Mouse (Mus musculus) kidney, adult 2 months (tissue): ENCODE measurements around the gene Psg16. TPM values are rescaled to one million over a fixed set of nuclear protein-coding genes. Genes with fewer than 3 reads are reported as not detected.
A peak's percentile ranks its signal among the peaks of the same experiment; 100 is the strongest.

Source experiments
- DNase-seq: peaks from one replicate; pipeline ENCODE4 v3.0.0; 2021
- H3K27ac ChIP-seq: fragments of 200-500 bp; 2 replicates; pipeline ENCODE4 v1.5.1; 2012; ENCODE audit warnings: low read depth, low read length, control low read depth, inconsistent platforms; ENCODE audit not compliant: insufficient read depth
- H3K27me3 ChIP-seq: fragments of 200-500 bp; replicated peaks from 2 replicates; pipeline ENCODE4 v1.6.1; 2012; ENCODE audit warnings: mild to moderate bottlenecking, moderate library complexity, low read length, inconsistent platforms; ENCODE audit not compliant: control insufficient read depth, insufficient read depth
- H3K36me3 ChIP-seq: fragments of 200-500 bp; 2 replicates; pipeline ENCODE4 v1.6.1; 2012; ENCODE audit warnings: mild to moderate bottlenecking, moderate library complexity, low read length, inconsistent platforms; ENCODE audit not compliant: control insufficient read depth, insufficient read depth
- H3K4me1 ChIP-seq: fragments of 200-500 bp; 2 replicates; pipeline ENCODE4 v1.6.1; 2011; ENCODE audit warnings: low read length; ENCODE audit not compliant: control insufficient read depth, insufficient read depth
- H3K4me3 ChIP-seq: fragments of 200-500 bp; 2 replicates; pipeline ENCODE4 v1.5.1; 2011; ENCODE audit warnings: mild to moderate bottlenecking, low read depth, low read length, control low read depth; ENCODE audit not compliant: insufficient read depth
- CTCF ChIP-seq: fragments of 200-500 bp; conservative IDR thresholded peaks from 2 replicates; pipeline ENCODE4 v1.5.1; 2011; ENCODE audit warnings: low read depth, mild to moderate bottlenecking, control low read depth, low read length, moderate library complexity, mixed read lengths; ENCODE audit not compliant: insufficient read depth, insufficient read length
- POLR2A ChIP-seq: fragments of 200-500 bp; IDR thresholded peaks from one replicate; pipeline ENCODE4 v1.6.1; 2011; ENCODE audit warnings: low read depth, low read length, control low read depth
- WGBS: fragments of 180-500 bp; shearing (Covaris S2); methylation state at CpG from one replicate; pipeline ENCODE4 v1.1.7; 2018; 5-methylcytosine and 5-hydroxymethylcytosine counted together
- polyA plus RNA-seq: library from polyadenylated mRNA; depleted of rRNA; stranded (reverse); fragments of >200 nt; gene quantifications from 2 replicates; pipeline ENCODE4 v1.2.3, GENCODE M21; 2012

Gene Psg16
- polyA plus RNA-seq, 1 experiment: 0.05 TPM

DNA sequence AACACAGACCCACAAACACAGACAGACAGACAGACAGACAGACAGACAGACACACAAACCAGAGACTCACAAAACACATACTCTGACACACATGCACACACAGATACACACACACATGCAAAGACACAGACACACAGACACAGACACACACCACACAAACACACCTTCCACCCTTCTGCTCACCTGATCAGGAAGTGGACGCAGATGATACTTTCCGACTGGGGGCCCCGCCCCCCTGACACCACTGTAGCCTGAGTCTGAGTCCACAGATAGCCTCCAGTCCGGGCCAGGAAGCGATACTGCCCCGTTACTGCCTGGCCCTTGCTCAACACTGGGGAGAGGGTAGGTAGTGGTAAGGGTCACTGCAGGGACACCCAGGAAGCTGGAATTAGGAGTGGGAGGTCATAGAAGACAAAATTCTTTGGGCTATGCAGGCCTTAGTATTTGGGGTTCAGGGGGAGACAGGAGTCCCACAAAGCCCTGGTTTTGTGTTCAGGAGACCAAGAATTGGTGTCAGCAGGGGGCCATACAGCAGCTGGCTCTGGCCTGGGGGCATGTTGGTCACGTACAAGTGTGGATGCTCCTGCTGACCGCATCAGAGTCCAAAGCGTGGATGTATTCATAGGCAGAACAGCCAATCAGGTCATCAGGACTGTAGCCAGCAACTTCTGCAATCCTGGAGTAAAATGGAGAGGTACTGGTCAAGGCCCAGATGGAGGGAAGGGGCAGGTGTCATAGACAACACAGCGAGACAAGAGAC, 25.2 kb upstream of the Psg16 start:
- DNase-seq: no peak
- no peaks in the 10 kb centered on the region for H3K36me3 ChIP-seq
- no peak overlapping the region for H3K27ac ChIP-seq
- WGBS: 82% methylated on average over 10 of the region's 10 CpGs
- TF ChIP-seq POLR2A (no peak), CTCF (no peak)
- H3K27me3 ChIP-seq: no peaks in the 10 kb centered on the region
- H3K4me3 ChIP-seq: no peak overlapping the region
- H3K4me1 ChIP-seq: no peaks in the 10 kb centered on the region

DNA sequence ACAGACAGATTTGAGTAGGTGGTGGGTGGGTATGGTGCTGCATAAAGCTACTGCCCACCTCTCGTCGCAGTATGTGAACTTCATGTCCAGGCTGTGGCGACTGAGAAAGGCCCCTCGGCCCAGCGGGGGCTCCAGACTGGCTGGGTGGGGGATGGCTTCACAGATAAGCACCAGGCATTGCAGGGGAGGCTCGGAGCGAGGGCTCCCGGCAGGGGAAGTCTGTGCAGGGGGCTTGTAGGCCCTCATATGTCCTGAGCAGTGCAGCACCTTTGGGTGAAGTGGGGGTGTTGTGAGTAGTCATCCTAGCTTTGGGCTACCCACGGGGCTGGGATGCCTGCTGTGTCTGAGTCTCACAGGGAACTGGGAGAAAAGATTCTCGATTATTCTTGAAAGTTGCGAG, 23.3 kb upstream of the Psg16 start:
- no peak for DNase-seq
- H3K4me3 ChIP-seq: no peak overlapping the region
- H3K27me3 ChIP-seq: no peaks in the 10 kb centered on the region
- no peak overlapping the region for H3K27ac ChIP-seq
- TF ChIP-seq POLR2A (no peak), CTCF (no peak)
- H3K4me1 ChIP-seq: no peaks in the 10 kb centered on the region
- no peaks in the 10 kb centered on the region for H3K36me3 ChIP-seq
- WGBS: 77% methylated on average over 11 of the region's 11 CpGs

- Histone ChIP-seq H3K4me1 (peaks cover 3% of the 10 kb centered on the region; the same call in 1 of the 2 replicates), H3K4me3 (no peak overlapping the region), H3K27ac (no peak overlapping the region), H3K36me3 (no peaks in the 10 kb centered on the region), H3K27me3 (no peaks in the 10 kb centered on the region)
- WGBS: 12% methylated on average over 15 of the region's 17 CpGs
- no peak for TF ChIP-seq POLR2A
- TF ChIP-seq CTCF: peak; percentile 80
- peak; percentile 77 for DNase-seq
Measured at GRCm38 (mm10) chr7:17050933-17051594, 22.8 kb upstream of the Psg16 start.

DNA sequence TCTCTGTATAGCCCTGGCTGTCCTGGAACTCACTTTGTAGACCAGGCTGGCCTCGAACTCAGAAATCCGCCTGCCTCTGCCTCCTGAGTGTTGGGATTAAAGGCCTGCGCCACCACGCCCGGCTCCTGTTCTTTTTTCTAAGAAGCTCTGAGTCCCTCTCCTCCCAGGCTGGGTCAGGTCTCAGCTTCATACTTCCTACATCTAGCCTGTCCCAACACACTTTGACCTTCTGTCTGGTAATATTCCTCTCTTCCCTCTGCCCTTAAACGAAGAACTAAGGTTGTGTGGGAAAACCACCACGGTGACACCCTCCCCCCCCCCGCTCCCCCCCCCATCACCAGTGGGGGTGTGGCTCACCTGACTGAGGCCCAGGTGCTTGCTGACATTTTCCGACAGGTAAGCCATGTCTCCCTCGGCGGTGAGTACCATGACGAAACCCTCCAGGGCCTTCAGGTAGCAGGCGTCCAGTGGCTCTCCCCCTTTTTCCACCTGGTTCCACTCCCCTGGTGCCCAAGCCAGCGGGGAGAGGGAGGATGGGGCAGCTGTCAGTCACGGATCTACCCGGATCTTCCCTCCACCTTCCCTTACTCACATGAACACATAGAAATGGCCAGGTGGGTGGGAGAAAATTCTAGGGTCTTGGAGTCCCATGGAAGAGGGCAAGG, 19.4 kb upstream of the Psg16 start:
- Histone ChIP-seq H3K27ac (no peak overlapping the region), H3K27me3 (no peaks in the 10 kb centered on the region), H3K4me3 (no peak overlapping the region), H3K36me3 (no peaks in the 10 kb centered on the region), H3K4me1 (peaks cover 25% of the 10 kb centered on the region)
- no peak for TF ChIP-seq CTCF
- TF ChIP-seq POLR2A: no peak
- DNase-seq: no peak
- WGBS: 79% methylated on average over 16 of the region's 16 CpGs

DNA sequence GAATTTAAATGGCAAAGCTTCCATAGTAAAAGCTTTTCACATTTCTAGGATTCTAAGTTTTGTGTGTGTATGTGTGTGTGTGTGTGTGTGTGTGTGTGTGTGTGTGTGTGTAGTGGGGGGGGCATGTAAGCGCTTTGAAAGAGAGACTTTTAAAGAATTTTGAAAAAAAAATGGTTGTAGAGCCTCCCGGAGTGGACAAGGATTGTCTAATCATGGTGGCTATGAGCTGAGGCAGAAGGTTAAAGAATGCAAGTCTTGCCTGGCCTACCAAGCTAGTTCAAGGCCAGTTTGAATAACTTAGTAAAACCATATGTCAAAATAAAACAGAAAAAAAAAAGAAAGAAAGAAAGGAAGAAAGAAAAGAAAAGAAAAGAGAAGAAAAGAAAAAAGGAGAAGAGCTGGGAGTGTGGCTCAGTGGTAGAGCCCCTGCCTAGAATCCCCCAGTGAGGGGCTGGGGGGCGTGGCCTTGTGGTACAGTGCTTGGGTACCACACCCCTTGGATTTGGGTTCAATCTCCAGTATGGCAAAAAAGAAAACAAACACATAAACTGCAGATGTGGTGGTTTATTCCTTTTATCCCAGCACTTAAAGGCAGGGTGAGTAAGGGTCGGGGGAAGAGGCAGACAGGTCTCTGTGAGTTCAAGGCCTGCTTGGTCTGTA, 18.4 kb upstream of the Psg16 start:
- Histone ChIP-seq H3K4me1 (peaks cover 33% of the 10 kb centered on the region), H3K27me3 (no peaks in the 10 kb centered on the region), H3K4me3 (no peak overlapping the region), H3K36me3 (no peaks in the 10 kb centered on the region), H3K27ac (peak overlapping the region; percentile 61; the same call in 1 of the 2 replicates)
- TF ChIP-seq POLR2A (no peak), CTCF (no peak)
- DNase-seq: no peak
- 95% methylated on average over 4 of the region's 4 CpGs for WGBS

DNA sequence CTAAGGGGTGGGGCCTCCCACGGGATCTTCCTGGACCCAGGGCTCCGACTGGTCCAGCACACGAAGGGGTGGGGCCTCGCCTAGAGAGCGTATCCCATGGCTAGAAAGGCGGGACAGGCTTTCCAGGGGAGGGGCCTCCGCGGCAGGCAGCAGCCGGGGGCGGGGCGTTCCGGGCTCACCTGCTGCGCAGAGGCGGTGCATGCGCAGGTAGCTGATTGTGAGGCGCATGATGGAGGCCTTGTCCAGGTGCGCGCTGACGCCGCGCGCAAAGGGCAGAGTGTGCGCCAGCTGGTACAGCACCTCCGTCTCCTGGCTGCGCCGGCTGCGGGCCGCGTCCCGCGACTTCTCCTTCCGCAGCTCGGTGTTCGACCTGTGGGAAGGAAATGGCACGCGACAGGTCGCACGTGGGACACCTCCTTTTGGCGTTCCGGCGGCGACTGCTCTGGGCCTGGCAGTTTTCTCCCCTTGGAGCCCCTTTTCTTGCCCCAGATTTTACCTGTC, 17.7 kb upstream of the Psg16 start:
- peak; percentile 98 for DNase-seq
- Histone ChIP-seq H3K36me3 (no peaks in the 10 kb centered on the region), H3K27ac (peak overlapping the region; percentile 94), H3K4me3 (peak overlapping the region; percentile 79), H3K27me3 (no peaks in the 10 kb centered on the region), H3K4me1 (peaks cover 35% of the 10 kb centered on the region)
- TF ChIP-seq CTCF: no peak
- TF ChIP-seq POLR2A: peak; percentile 95
- WGBS: under 1% methylated on average over 42 of the region's 42 CpGs
